Mouse (Mus musculus) kidney, embryonic 16.5 days (tissue): ENCODE measurements around the gene Cela3b. TPM values are rescaled to one million over a fixed set of nuclear protein-coding genes. Genes with fewer than 3 reads are reported as not detected.

Experiments
- ATAC-seq: fragments of 200-750 bp; cut with Nextera tagmentation; 2 replicates; pipeline ENCODE4 v1.8.0; 2017; ENCODE audit warnings: moderate TSS enrichment; ENCODE audit not compliant: low FRiP score, low TSS enrichment
- H3K27ac ChIP-seq: fragments of 300-500 bp; sonication (generic); 2 replicates; pipeline ENCODE4 v1.5.1; 2014; ENCODE audit warnings: low read length
- H3K27me3 ChIP-seq: fragments of 300-500 bp; sonication (generic); 2 replicates; pipeline ENCODE4 v1.6.1; 2014; ENCODE audit warnings: low read length, control low read depth, mixed read lengths; ENCODE audit not compliant: insufficient read depth
- H3K36me3 ChIP-seq: fragments of 300-500 bp; sonication (generic); 2 replicates; pipeline ENCODE4 v1.6.1; 2014; ENCODE audit warnings: low read length, control low read depth, mixed read lengths; ENCODE audit not compliant: insufficient read depth
- H3K4me1 ChIP-seq: fragments of 300-500 bp; sonication (generic); 2 replicates; pipeline ENCODE4 v1.6.1; 2014; ENCODE audit warnings: low read length, control low read depth, mixed read lengths; ENCODE audit not compliant: insufficient read depth
- H3K4me2 ChIP-seq: fragments of 300-500 bp; sonication (generic); replicated peaks from 2 replicates; pipeline ENCODE4 v1.6.1; 2014; ENCODE audit warnings: low read depth, low read length
- H3K4me3 ChIP-seq: fragments of 300-500 bp; sonication (generic); 2 replicates; pipeline ENCODE4 v1.5.1; 2014; ENCODE audit warnings: mild to moderate bottlenecking, low read length
- H3K9ac ChIP-seq: fragments of 300-500 bp; sonication (generic); replicated peaks from 2 replicates; pipeline ENCODE4 v1.6.1; 2014; ENCODE audit warnings: low read length
- H3K9me3 ChIP-seq: fragments of 300-500 bp; sonication (generic); 2 replicates; pipeline ENCODE4 v1.6.1; 2016; ENCODE audit warnings: low read length, control low read depth
- WGBS: fragments of 180-500 bp; shearing (Covaris S2); extraction: QIAGEN DNeasy Blood & Tissue Kit; methylation state at CpG from one replicate; pipeline ENCODE4 v1.1.7; 2014; 5-methylcytosine and 5-hydroxymethylcytosine counted together
- polyA plus RNA-seq: library from polyadenylated mRNA; unstranded; fragments of >200 nt; fragmentation: Nextera tagmentation; extraction: Ambion mirVana; gene quantifications from 2 replicates; pipeline ENCODE4 v1.2.1, GENCODE M21; 2015

Gene Cela3b
- polyA plus RNA-seq = not detected in 2 replicates

DNA sequence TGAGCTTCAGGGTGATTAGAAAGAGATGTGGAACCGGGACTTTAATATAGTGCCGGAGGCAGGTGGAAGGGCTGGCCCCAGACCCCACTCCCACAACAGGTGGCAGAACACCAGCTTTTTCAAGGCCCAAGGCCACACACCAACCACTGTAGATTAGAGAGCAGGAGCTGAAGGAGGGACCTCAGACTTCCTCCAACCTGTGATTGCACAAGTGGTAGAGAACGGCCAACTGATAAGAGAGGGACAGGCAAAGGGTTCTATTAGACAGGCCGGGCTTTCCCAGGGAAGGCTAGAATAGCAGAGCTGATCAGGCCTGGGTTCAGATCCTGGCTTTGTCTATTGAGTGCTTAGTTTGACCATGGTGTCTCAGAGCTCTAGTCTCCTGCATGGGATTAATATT, at the start of gene Cela3b:
Cela3b (minus strand) TSS at position 39 of the 400 bp plus-strand sequence.
- H3K36me3 ChIP-seq = no peaks in the 10 kb centered on the region
- H3K9ac ChIP-seq = no peak within 1 kb of the TSS
- 92% methylated on average over 4 of the region's 4 CpGs for WGBS
- H3K4me1 ChIP-seq = no peaks in the 10 kb centered on the region
- no peaks in the 10 kb centered on the region for H3K27me3 ChIP-seq
- H3K27ac ChIP-seq = no peak within 1 kb of the TSS
- no peaks in the 10 kb centered on the region for H3K9me3 ChIP-seq
- no peak within 1 kb of the TSS for H3K4me3 ChIP-seq
- no peak within 1 kb of the TSS for H3K4me2 ChIP-seq
- no peak for ATAC-seq

DNA sequence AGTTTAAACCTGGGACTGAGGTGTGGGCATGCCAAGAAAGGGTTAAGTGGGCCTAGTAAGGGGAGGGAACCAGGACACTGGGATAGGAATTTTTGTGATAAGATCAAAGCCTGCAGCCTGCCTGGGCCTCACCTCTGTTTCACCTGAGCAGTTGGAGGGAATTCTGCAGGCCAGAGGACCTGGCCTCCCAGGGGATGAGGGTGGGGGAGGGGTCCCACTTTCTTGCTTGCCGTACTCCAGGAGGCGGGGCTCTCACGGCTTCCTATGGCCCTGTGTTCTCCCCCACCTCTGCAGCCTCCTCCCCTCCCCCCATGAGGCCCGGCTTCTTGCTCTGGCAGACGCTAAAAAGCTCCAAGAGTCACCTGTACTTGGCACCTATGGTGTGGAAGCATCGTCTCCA, 49.4 kb upstream of the Cela3b start:
- H3K9ac ChIP-seq = peak overlapping the region; percentile 45; the same call in 1 of the 2 replicates
- 8% methylated on average over 6 of the region's 6 CpGs for WGBS

DNA sequence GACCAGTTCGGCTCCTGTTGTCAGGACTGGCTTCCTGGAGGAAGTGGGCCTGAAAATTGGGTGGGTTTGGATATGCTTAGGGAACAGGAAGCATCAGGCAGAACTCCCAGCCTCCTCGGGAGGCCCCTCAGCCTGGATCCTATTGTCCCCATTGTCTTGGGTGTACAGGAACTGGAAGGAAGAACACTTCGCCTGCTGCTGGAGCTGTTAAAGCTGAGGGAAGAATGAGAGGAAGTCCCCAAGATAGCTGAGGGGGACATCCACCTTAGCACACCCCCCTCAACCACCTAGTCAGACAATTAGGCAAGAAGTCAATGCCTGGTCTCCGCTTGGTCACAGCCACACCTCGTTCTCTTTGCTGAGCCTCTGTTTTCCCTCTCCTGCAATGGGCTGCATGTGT, 48.0 kb upstream of the Cela3b start:
- Histone ChIP-seq H3K27ac (peak overlapping the region; percentile 98), H3K36me3 (no peaks in the 10 kb centered on the region), H3K9me3 (no peaks in the 10 kb centered on the region), H3K27me3 (no peaks in the 10 kb centered on the region), H3K4me2 (peak overlapping the region; percentile 41; the same call in 1 of the 2 replicates), H3K9ac (peak overlapping the region; percentile 57; the same call in 1 of the 2 replicates), H3K4me1 (peaks cover 95% of the 10 kb centered on the region), H3K4me3 (no peak overlapping the region)
- 65% methylated on average over 5 of the region's 5 CpGs for WGBS
- no peak for ATAC-seq

More for the DNA sequence above, 49.4 kb upstream of the Cela3b start:
- Histone ChIP-seq H3K27me3 (no peaks in the 10 kb centered on the region), H3K36me3 (no peaks in the 10 kb centered on the region), H3K4me1 (peaks cover 94% of the 10 kb centered on the region), H3K4me2 (peak overlapping the region; percentile 41), H3K9me3 (no peaks in the 10 kb centered on the region), H3K27ac (peak overlapping the region; percentile 98), H3K4me3 (no peak overlapping the region)
- peak; percentile 21; the same call in 1 of the 2 replicates for ATAC-seq

DNA sequence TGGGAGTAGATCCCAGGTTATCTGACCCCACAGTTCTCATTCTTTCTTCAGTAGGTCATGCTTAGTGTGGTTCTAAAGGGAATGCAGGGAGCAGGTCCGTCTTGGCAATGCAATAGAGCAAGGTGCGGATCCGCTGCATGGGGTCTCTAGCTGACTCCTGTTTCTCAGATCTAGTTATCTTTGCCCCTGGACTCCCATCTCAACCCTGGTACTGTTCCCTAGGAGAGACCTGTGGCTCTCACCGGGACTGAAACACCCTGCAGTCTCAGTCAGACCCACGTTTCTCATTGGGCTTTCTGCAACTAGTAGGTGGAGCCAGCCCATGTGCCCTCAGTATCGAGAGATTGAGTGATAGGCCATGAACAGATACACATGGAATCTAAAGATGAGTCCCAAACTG, 47.3 kb upstream of the Cela3b start:
- WGBS = 51% methylated on average over 6 of the region's 6 CpGs
- no peaks in the 10 kb centered on the region for H3K9me3 ChIP-seq
- 0 out of 2 replicates have a peak overlapping the region, but pooled peaks have one; percentile 37 for H3K4me2 ChIP-seq
- peaks cover 100% of the 10 kb centered on the region for H3K4me1 ChIP-seq
- no peak for ATAC-seq
- peak overlapping the region; percentile 57 for H3K9ac ChIP-seq
- H3K27ac ChIP-seq = peak overlapping the region; percentile 98
- no peaks in the 10 kb centered on the region for H3K36me3 ChIP-seq
- H3K4me3 ChIP-seq = no peak overlapping the region
- no peaks in the 10 kb centered on the region for H3K27me3 ChIP-seq

DNA sequence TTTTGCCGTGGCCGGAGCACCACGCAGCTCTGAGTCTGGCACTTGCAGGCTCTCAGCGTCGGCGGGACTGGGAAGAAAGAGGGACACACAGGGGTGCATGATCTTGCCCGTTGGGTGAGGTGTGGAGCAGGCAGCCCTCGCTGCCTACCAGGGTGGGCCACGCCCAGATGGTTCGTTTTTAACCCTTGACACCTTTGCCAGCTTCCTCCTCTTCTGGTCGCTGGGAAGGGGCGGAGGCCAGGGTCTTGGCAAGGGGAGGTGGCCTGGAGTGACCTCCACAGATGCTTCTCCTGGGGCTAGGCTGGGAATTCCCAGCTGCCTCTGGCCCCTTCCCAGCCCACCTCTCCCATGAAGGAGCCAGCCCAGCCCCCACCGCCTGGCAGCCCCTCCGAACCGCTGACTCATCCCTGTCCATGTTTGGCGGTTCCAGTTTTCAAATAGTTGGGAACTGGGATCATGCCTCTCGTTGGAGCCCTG, 46.5 kb upstream of the Cela3b start:
- no peak for ATAC-seq
- WGBS = 9% methylated on average over 17 of the region's 17 CpGs
- H3K9ac ChIP-seq = peak overlapping the region; percentile 57

DNA sequence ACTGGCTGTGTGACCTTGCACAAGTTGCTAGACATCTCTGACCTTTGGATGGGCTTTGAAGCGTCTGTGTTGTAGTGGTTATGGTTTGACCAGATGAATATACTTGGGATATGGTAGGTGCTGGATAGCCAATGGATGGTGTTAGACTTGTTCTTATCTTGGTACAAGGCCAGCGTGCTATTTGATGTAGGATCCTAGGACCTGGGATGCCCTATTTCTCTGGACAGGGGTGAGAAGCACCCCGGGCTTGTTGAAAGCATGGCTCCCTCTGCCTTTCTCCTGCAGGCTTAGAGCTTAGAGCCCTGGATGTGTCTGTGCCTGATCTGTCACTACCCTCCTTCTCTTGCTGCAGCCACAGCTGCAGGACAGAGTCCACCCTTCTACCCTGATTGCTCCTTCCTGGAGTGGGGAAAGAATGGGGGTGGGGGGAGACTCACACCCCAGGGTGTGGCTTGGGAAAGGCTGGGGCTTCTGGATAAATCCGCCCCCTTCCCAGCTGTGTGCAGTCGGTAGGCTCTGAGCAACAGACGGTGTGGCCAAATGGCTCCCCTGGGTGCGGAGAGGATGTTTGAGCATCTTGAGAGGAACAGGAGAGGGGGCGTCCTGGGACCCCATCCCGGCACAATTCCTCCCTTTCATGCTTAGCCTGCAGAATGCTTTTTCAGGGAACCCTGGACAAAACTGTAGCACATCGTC, 45.9 kb upstream of the Cela3b start:
- Histone ChIP-seq H3K9me3 (no peaks in the 10 kb centered on the region), H3K27me3 (no peaks in the 10 kb centered on the region), H3K9ac (peak overlapping the region; percentile 57), H3K4me3 (peak overlapping the region; percentile 6; the same call in 1 of the 2 replicates), H3K36me3 (no peaks in the 10 kb centered on the region), H3K4me2 (peak overlapping the region; percentile 37), H3K4me1 (peaks cover 100% of the 10 kb centered on the region), H3K27ac (peak overlapping the region; percentile 98)
- peak; percentile 13; the same call in 1 of the 2 replicates for ATAC-seq
- WGBS = 23% methylated on average over 10 of the region's 10 CpGs

More for the DNA sequence above, 46.5 kb upstream of the Cela3b start:
- H3K4me1 ChIP-seq = peaks cover 100% of the 10 kb centered on the region
- H3K4me3 ChIP-seq = peak overlapping the region; percentile 6; the same call in 1 of the 2 replicates
- no peaks in the 10 kb centered on the region for H3K9me3 ChIP-seq
- peak overlapping the region; percentile 37 for H3K4me2 ChIP-seq
- no peaks in the 10 kb centered on the region for H3K36me3 ChIP-seq
- peak overlapping the region; percentile 98 for H3K27ac ChIP-seq
- H3K27me3 ChIP-seq = no peaks in the 10 kb centered on the region

DNA sequence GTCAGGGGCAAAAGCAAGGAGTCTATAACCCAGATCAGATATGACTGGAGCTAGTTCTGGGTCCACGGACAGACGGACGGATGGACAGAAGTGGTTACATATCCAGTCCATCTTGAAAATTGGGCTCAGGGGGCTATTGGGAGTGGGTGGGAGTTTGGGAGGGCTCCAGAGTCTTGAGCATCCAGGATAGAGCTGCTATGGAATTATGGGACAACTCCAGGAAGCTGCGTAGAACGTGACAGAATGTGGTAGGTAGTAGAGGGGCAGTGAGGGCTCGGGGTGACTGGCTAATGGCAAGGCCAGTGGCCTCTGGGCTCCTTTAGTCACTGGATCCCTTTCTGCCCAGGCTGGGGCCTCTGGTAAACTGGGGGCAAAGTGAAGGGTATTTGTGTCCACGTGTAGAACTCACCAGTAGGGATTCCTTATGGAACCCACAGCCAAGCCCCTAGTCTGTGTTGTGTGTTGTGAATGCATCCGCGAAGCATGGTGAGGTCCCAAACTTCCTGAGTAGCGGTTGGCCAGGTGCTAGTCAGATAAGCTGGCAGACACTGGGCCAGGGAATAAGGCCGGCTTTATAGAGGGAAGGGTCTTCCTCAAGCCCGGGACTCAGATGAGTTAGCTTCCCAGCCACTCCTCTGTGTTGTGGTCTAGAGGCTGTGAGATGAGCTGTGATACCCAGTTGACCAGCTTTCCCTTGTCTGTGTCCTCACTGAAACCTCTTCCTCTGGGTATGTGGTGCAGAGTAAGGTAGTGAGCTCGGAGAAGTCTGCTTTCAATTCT, 45.1 kb upstream of the Cela3b start:
- ATAC-seq = no peak
- Histone ChIP-seq H3K4me2 (peak overlapping the region; percentile 37), H3K4me1 (peaks cover 100% of the 10 kb centered on the region), H3K9ac (peak overlapping the region; percentile 57; the same call in 1 of the 2 replicates), H3K27me3 (no peaks in the 10 kb centered on the region), H3K36me3 (no peaks in the 10 kb centered on the region), H3K9me3 (no peaks in the 10 kb centered on the region), H3K27ac (peak overlapping the region; percentile 98), H3K4me3 (peak overlapping the region; percentile 5; the same call in 1 of the 2 replicates)
- WGBS = 66% methylated on average over 13 of the region's 13 CpGs

DNA sequence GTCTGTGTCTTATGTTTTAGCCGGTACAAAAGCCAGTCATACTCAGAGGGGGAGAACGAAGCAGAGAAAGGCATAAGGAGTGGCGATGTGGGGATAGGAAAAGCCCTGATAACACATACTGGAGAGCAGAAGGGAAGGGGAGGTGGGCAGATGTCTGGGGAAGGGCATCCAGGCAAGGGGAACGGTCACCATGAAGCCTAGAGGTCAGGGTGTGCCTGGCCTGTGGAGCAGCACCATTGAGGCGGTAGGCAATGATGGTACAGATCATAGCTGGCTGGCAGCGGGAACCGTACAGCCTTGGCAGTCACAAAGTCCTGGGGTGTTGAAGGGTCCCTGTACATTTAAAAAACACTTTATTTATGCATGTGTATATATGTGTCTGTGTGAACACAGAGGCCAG, 44.4 kb upstream of the Cela3b start:
- Histone ChIP-seq H3K4me3 (no peak overlapping the region), H3K9me3 (no peaks in the 10 kb centered on the region), H3K27ac (no peak overlapping the region), H3K4me1 (peaks cover 100% of the 10 kb centered on the region), H3K27me3 (no peaks in the 10 kb centered on the region), H3K9ac (no peak overlapping the region), H3K36me3 (no peaks in the 10 kb centered on the region), H3K4me2 (no peak overlapping the region)
- 96% methylated on average over 7 of the region's 7 CpGs for WGBS
- no peak for ATAC-seq

DNA sequence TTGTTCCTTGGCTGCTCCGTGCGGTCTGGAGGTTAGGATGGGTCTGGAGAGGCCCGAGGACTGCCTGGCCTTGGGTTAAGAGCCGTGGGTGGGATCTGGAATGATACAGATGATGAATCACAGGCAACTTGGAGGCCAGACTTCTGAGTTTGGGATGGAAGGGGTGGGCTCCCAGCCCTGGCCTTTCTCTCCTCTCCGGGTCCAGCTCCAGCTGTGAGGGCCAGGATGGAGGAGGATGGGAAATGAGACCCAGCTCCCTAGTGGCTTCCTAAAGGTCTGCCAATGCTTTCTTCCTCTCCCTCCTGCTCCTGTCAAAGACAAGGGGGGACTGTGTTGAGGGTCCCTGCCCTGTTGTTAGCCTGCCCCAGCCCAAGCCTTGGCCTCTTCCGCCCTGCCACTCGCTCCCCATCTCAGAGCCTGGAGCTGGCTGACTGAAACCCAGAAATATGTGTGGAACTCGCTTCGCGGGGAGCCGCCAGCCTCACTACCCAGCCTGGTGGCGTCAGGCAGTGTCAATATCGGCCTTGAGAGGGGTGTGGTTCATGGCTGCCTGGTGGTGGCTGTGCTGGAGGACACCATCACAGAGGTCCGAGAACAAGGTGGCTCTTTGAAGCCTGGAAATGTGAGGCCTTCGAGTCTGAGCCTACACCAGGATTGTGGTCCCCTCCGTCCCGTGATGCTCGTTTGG, 43.5 kb upstream of the Cela3b start:
- no peak for ATAC-seq
- Histone ChIP-seq H3K27ac (peak overlapping the region; percentile 70), H3K4me2 (peak overlapping the region; percentile 4; the same call in 1 of the 2 replicates), H3K9me3 (no peaks in the 10 kb centered on the region), H3K4me1 (peaks cover 97% of the 10 kb centered on the region), H3K9ac (peak overlapping the region; percentile 45), H3K27me3 (no peaks in the 10 kb centered on the region), H3K4me3 (no peak overlapping the region), H3K36me3 (no peaks in the 10 kb centered on the region)
- WGBS = 52% methylated on average over 17 of the region's 18 CpGs
